Mouse (Mus musculus) hindbrain, embryonic 13.5 days (tissue): ENCODE data around the gene Dnajb14. TPM values are rescaled to one million over a fixed set of nuclear protein-coding genes. Genes with fewer than 3 reads are reported as not detected.

Experiments used
- ATAC-seq: fragments of 200-750 bp; cut with Nextera tagmentation; 2 replicates; pipeline ENCODE4 v1.8.0; 2017; ENCODE audit warnings: moderate TSS enrichment; ENCODE audit not compliant: low FRiP score
- H3K27ac ChIP-seq: fragments of 300-500 bp; sonication (generic); 2 replicates; pipeline ENCODE4 v1.5.1; 2015; ENCODE audit warnings: inconsistent platforms, mild to moderate bottlenecking, moderate library complexity
- H3K27me3 ChIP-seq: fragments of 300-500 bp; sonication (generic); 2 replicates; pipeline ENCODE4 v1.6.1; 2015; ENCODE audit warnings: mild to moderate bottlenecking, inconsistent platforms
- H3K36me3 ChIP-seq: fragments of 300-500 bp; sonication (generic); 2 replicates; pipeline ENCODE4 v1.6.1; 2015; ENCODE audit warnings: mild to moderate bottlenecking, inconsistent platforms
- H3K4me1 ChIP-seq: fragments of 300-500 bp; sonication (generic); replicated peaks from 2 replicates; pipeline ENCODE4 v1.6.1; 2015; ENCODE audit warnings: inconsistent platforms
- H3K4me2 ChIP-seq: fragments of 300-500 bp; sonication (generic); 2 replicates; pipeline ENCODE4 v1.6.1; 2015; ENCODE audit warnings: inconsistent platforms, mild to moderate bottlenecking, moderate library complexity
- H3K4me3 ChIP-seq: fragments of 300-500 bp; sonication (generic); 2 replicates; pipeline ENCODE4 v1.5.1; 2015; ENCODE audit warnings: mild to moderate bottlenecking, inconsistent platforms
- H3K9ac ChIP-seq: fragments of 300-500 bp; sonication (generic); 2 replicates; pipeline ENCODE4 v1.6.1; 2015; ENCODE audit warnings: mild to moderate bottlenecking, inconsistent platforms
- H3K9me3 ChIP-seq: fragments of 300-500 bp; sonication (generic); 2 replicates; pipeline ENCODE4 v1.6.1; 2016; ENCODE audit warnings: inconsistent platforms
- WGBS: fragments of 180-500 bp; shearing (Covaris S2); methylation state at CpG from one replicate; pipeline ENCODE4 v1.1.7; 2015; 5-methylcytosine and 5-hydroxymethylcytosine counted together
- polyA plus RNA-seq: library from polyadenylated mRNA; unstranded; fragments of >200 nt; fragmentation: Nextera tagmentation; extraction: Ambion mirVana; gene quantifications from 2 replicates; pipeline ENCODE4 v1.2.1, GENCODE M21; 2015

Gene Dnajb14
- polyA plus RNA-seq, 1 experiment from 2014 or later = 11.9 TPM

DNA sequence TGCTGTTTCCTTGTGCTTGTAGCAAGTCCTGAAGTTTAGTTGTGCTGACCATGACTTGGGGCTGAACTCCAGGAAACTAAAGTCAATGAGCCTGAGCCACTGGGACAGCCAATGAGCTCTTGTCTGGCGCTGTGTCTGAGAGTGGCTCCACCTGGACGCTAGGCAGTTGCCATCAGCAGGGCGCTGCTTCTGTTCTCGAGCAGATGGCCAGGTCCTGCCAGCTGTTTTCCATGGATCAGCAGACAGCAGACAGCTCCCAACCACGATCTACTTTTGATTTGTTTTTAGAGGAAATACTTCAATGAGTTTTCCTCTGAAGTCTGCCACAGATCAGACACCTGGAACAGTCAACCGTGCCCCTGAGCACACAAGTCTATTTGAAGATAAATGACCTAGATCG is 65.3 kb downstream of the Dnajb14 start:
- H3K4me2 ChIP-seq = no peak overlapping the region
- H3K27me3 ChIP-seq = no peaks in the 10 kb centered on the region
- no peaks in the 10 kb centered on the region for H3K9me3 ChIP-seq
- no peak for ATAC-seq
- WGBS = 78% methylated on average over 7 of the region's 7 CpGs
- no peak overlapping the region for H3K9ac ChIP-seq
- peaks cover 5% of the 10 kb centered on the region for H3K4me1 ChIP-seq
- H3K27ac ChIP-seq = no peak overlapping the region
- peaks cover 29% of the 10 kb centered on the region for H3K36me3 ChIP-seq
- no peak overlapping the region for H3K4me3 ChIP-seq

DNA sequence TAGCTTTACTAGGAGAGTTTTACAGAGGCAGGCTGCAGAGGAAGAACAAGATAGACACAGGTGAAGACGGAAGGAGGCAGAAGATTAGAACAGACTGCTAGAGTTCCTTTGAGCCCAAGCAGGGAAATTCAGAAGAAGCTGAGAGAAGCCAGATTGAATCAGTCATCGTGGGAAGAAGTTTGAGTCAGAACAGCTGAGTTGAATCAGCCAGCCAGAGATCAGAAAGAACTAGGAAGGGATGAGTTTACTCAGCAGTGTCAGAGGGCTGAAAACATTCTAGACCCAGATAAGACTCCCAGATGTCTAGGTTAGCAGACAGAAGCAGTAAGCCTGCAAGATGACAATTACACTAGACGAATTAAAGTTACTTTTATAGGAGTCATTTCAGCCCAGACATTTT is 66.5 kb downstream of the Dnajb14 start:
- H3K9ac ChIP-seq = no peak overlapping the region
- no peak for ATAC-seq
- H3K9me3 ChIP-seq = no peaks in the 10 kb centered on the region
- H3K4me1 ChIP-seq = peaks cover 5% of the 10 kb centered on the region
- H3K36me3 ChIP-seq = peaks cover 21% of the 10 kb centered on the region
- H3K4me2 ChIP-seq = no peak overlapping the region
- no peak overlapping the region for H3K27ac ChIP-seq
- 93% methylated on average over 3 of the region's 3 CpGs for WGBS
- H3K4me3 ChIP-seq = no peak overlapping the region
- H3K27me3 ChIP-seq = no peaks in the 10 kb centered on the region

- 39% methylated on average over 5 of the region's 5 CpGs for WGBS
- Histone ChIP-seq H3K4me1 (peaks cover 5% of the 10 kb centered on the region), H3K36me3 (peaks cover 8% of the 10 kb centered on the region), H3K9me3 (no peaks in the 10 kb centered on the region), H3K4me3 (no peak overlapping the region), H3K27me3 (no peaks in the 10 kb centered on the region), H3K27ac (no peak overlapping the region), H3K9ac (no peak overlapping the region), H3K4me2 (no peak overlapping the region)
- no peak for ATAC-seq
Observed at GRCm38 (mm10) chr3:137935570-137936525, 68.4 kb downstream of the Dnajb14 start.

DNA sequence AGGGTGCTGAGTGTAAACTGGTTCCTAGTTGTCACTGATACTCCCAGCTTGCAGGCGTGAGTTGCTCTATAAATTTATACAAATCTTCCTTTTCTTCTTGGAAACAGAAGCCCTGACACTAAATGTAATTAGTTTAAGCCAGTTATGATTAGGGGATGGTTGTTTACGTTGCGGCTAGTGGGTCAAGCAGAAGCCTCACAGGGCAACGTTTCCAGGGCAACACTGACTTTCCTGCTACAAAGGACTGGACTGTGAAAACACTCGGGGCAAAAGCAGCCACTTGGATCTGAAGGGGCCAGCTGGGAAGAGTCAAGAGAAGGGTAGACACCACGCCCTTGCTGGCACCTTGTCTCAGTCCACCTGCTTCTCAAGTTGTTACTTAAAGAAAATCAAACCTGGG is 69.1 kb downstream of the Dnajb14 start:
- no peaks in the 10 kb centered on the region for H3K9me3 ChIP-seq
- H3K4me2 ChIP-seq = no peak overlapping the region
- peaks cover 5% of the 10 kb centered on the region for H3K4me1 ChIP-seq
- no peak for ATAC-seq
- 37% methylated on average over 6 of the region's 6 CpGs for WGBS
- no peak overlapping the region for H3K4me3 ChIP-seq
- H3K9ac ChIP-seq = no peak overlapping the region
- H3K27me3 ChIP-seq = no peaks in the 10 kb centered on the region
- H3K27ac ChIP-seq = no peak overlapping the region
- peaks cover 3% of the 10 kb centered on the region for H3K36me3 ChIP-seq

- no peak overlapping the region for H3K27ac ChIP-seq
- peak; percentile 63; the same call in 1 of the 2 replicates for ATAC-seq
- peak overlapping the region; percentile 13; the same call in 1 of the 2 replicates for H3K4me2 ChIP-seq
- 37% methylated on average over 6 of the region's 6 CpGs for WGBS
- no peaks in the 10 kb centered on the region for H3K27me3 ChIP-seq
- H3K36me3 ChIP-seq = no peaks in the 10 kb centered on the region
- H3K4me3 ChIP-seq = no peak overlapping the region
- peaks cover 5% of the 10 kb centered on the region for H3K4me1 ChIP-seq
- no peaks in the 10 kb centered on the region for H3K9me3 ChIP-seq
- H3K9ac ChIP-seq = no peak overlapping the region
Observed at GRCm38 (mm10) chr3:137938608-137939007, 71.1 kb downstream of the Dnajb14 start.

DNA sequence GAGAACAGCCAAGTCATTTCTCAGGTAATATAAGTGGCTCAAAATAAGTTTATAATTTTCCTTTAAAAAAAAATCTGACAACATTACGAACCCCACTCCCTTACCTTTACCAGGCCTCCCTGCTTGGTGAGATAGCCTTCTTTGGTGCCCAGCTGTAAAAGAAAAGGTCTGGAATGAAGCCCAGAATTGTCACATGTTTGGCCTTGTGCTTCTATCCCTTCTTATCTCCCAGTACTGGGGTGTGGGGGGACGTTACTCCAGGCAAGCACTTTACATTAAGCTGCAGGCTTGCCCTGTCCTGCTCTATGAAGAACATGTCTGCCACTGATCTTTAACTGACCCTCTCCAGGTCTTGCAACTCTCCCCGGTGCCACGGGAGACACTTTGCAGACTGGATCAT is 73.3 kb downstream of the Dnajb14 start:
- H3K9me3 ChIP-seq = no peaks in the 10 kb centered on the region
- ATAC-seq = no peak
- H3K27me3 ChIP-seq = no peaks in the 10 kb centered on the region
- peaks cover under 1% of the 10 kb centered on the region for H3K4me1 ChIP-seq
- H3K4me2 ChIP-seq = no peak overlapping the region
- no peaks in the 10 kb centered on the region for H3K36me3 ChIP-seq
- H3K4me3 ChIP-seq = no peak overlapping the region
- H3K27ac ChIP-seq = no peak overlapping the region
- no peak overlapping the region for H3K9ac ChIP-seq
- 82% methylated on average over 4 of the region's 4 CpGs for WGBS

DNA sequence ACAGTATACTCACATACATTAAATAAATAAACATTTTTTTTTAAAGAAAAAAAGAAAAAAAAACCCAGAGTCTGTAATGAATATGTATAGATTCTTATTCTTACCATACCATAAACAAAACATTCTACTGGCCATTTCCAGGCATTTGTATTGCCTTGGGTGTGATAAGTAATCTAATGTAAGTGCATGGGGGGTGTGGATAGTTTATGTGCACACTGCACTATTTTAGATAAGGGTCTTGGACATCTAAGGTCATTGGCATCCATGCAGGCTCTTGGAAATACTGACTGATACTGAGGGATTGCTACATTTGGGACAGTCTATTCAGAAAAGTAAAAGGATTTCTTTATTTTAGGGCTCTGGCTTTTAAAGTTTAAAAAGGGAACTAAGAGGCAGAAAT is 74.1 kb downstream of the Dnajb14 start:
- H3K4me3 ChIP-seq = no peak overlapping the region
- H3K4me2 ChIP-seq = no peak overlapping the region
- no peaks in the 10 kb centered on the region for H3K9me3 ChIP-seq
- H3K4me1 ChIP-seq = no peaks in the 10 kb centered on the region; the same call in 1 of the 2 replicates
- no peak for ATAC-seq
- H3K27ac ChIP-seq = no peak overlapping the region
- H3K36me3 ChIP-seq = no peaks in the 10 kb centered on the region
- no peak overlapping the region for H3K9ac ChIP-seq
- H3K27me3 ChIP-seq = no peaks in the 10 kb centered on the region

GRCm38 (mm10) chr3:137942098-137942622 is 74.7 kb downstream of the Dnajb14 start:
- Histone ChIP-seq H3K4me2 (no peak overlapping the region), H3K4me3 (no peak overlapping the region), H3K36me3 (no peaks in the 10 kb centered on the region), H3K27ac (no peak overlapping the region), H3K4me1 (no peaks in the 10 kb centered on the region), H3K27me3 (no peaks in the 10 kb centered on the region), H3K9ac (no peak overlapping the region), H3K9me3 (no peaks in the 10 kb centered on the region)
- ATAC-seq = no peak
- WGBS = 90% methylated on average over 12 of the region's 12 CpGs

- Histone ChIP-seq H3K27me3 (no peaks in the 10 kb centered on the region), H3K9ac (no peak overlapping the region), H3K4me2 (no peak overlapping the region), H3K4me1 (no peaks in the 10 kb centered on the region), H3K27ac (no peak overlapping the region), H3K9me3 (no peaks in the 10 kb centered on the region), H3K4me3 (no peak overlapping the region), H3K36me3 (no peaks in the 10 kb centered on the region)
- no peak for ATAC-seq
- 85% methylated on average over 6 of the region's 6 CpGs for WGBS
Observed at GRCm38 (mm10) chr3:137943737-137944154, 76.3 kb downstream of the Dnajb14 start.

- no peak for ATAC-seq
- Histone ChIP-seq H3K27ac (no peak overlapping the region), H3K4me3 (no peak overlapping the region), H3K4me2 (no peak overlapping the region), H3K9ac (no peak overlapping the region), H3K4me1 (peaks cover 2% of the 10 kb centered on the region), H3K27me3 (no peaks in the 10 kb centered on the region), H3K9me3 (no peaks in the 10 kb centered on the region), H3K36me3 (no peaks in the 10 kb centered on the region)
- 88% methylated on average over 3 of the region's 3 CpGs for WGBS
Observed at GRCm38 (mm10) chr3:137946827-137947226, 79.4 kb downstream of the Dnajb14 start.

- WGBS = 84% methylated on average over 4 of the region's 4 CpGs
- no peak overlapping the region for H3K4me3 ChIP-seq
- peaks cover 9% of the 10 kb centered on the region for H3K4me1 ChIP-seq
- no peak overlapping the region for H3K27ac ChIP-seq
- no peak overlapping the region for H3K9ac ChIP-seq
- H3K9me3 ChIP-seq = no peaks in the 10 kb centered on the region
- no peaks in the 10 kb centered on the region for H3K27me3 ChIP-seq
- no peaks in the 10 kb centered on the region for H3K36me3 ChIP-seq
- ATAC-seq = no peak
- H3K4me2 ChIP-seq = no peak overlapping the region
Observed at GRCm38 (mm10) chr3:137947525-137947924, 80.0 kb downstream of the Dnajb14 start.

DNA sequence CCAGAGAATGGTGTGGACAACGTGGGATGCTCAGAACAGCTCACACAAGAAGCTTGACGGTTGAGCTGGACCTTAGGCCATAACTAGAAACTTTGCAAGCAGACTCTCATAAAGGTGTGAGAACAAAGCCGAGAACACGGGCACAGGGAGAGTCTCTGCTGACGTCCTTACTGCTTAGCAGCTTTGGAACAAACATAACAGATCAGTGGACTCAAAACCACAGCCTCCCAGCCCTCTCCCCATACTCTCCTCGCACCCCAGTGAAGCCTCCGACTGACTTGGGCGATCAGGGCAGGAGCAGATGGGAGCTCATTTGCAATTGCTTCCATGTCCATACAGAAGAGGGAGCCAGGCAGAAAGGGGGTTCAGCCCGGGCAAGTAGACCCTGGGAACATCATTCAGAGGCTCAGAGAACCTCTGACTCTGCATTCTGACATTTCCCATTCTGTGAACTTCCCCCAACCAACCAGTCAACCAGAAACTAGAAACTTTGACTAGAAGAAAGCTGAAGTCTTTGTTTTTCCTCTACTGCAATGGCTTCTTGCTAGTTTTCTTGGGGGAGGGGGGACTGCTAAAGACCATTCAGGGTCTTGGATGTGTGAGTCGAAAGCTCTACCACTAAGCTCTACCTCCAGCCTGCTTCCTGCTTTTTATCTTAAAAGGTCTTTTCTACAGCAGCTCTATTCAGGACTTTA is 82.9 kb downstream of the Dnajb14 start:
- Histone ChIP-seq H3K27me3 (no peaks in the 10 kb centered on the region), H3K4me2 (no peak overlapping the region), H3K9me3 (no peaks in the 10 kb centered on the region), H3K4me1 (peaks cover 20% of the 10 kb centered on the region), H3K27ac (no peak overlapping the region), H3K9ac (no peak overlapping the region), H3K36me3 (no peaks in the 10 kb centered on the region), H3K4me3 (no peak overlapping the region)
- ATAC-seq = no peak
- 82% methylated on average over 10 of the region's 10 CpGs for WGBS
